Mouse (Mus musculus) intestine, embryonic 14.5 days (tissue): ENCODE measurements at regions not wholly inside any gene's neighbourhood (a gene's known extent, or its start where the extent isn't known, plus 50 kb on each side); places are given as distances from the start of the nearest gene placed in this dataset.

ENCODE experiments used
- ATAC-seq: fragments of 200-750 bp; cut with Nextera tagmentation; replicated peaks from 2 replicates; pipeline ENCODE4 v1.8.0; 2017; ENCODE audit warnings: low read depth, moderate number of reproducible peaks, moderate TSS enrichment, moderate library complexity; ENCODE audit not compliant: low FRiP score, low TSS enrichment
- DNase-seq: peaks from one replicate; pipeline ENCODE4 v3.0.0-alpha.2; 2018; ENCODE audit warnings: low spot score
- H3K27ac ChIP-seq: fragments of 300-500 bp; sonication (generic); 2 replicates; pipeline ENCODE4 v1.5.1; 2014; ENCODE audit warnings: low read depth, mild to moderate bottlenecking, control low read depth
- H3K27me3 ChIP-seq: fragments of 300-500 bp; sonication (generic); replicated peaks from 2 replicates; pipeline ENCODE4 v1.6.1; 2014; ENCODE audit warnings: low read length, control low read depth; ENCODE audit not compliant: control insufficient read depth, insufficient read depth
- H3K36me3 ChIP-seq: fragments of 300-500 bp; sonication (generic); 2 replicates; pipeline ENCODE4 v1.6.1; 2014; ENCODE audit warnings: low read length, control low read depth; ENCODE audit not compliant: control insufficient read depth, insufficient read depth
- H3K4me1 ChIP-seq: fragments of 300-500 bp; sonication (generic); replicated peaks from 2 replicates; pipeline ENCODE4 v1.6.1; 2014; ENCODE audit warnings: low read length, control low read depth, mixed read lengths; ENCODE audit not compliant: control insufficient read depth, insufficient read depth
- H3K4me2 ChIP-seq: fragments of 300-500 bp; sonication (generic); 2 replicates; pipeline ENCODE4 v1.6.1; 2014; ENCODE audit warnings: low read length
- H3K4me3 ChIP-seq: fragments of 300-500 bp; sonication (generic); 2 replicates; pipeline ENCODE4 v1.5.1; 2014; ENCODE audit warnings: low read depth, low read length, control low read depth, mixed read lengths
- H3K9ac ChIP-seq: fragments of 300-500 bp; sonication (generic); 2 replicates; pipeline ENCODE4 v1.6.1; 2014; ENCODE audit warnings: mild to moderate bottlenecking, low read length
- H3K9me3 ChIP-seq: fragments of 300-500 bp; sonication (generic); 2 replicates; pipeline ENCODE4 v1.6.1; 2016; ENCODE audit warnings: low read length, control low read depth; ENCODE audit not compliant: control insufficient read depth
- WGBS: fragments of 180-500 bp; shearing (Covaris S2); extraction: QIAGEN DNeasy Blood & Tissue Kit; methylation state at CpG from one replicate; pipeline ENCODE4 v1.1.7; 2014; 5-methylcytosine and 5-hydroxymethylcytosine counted together

DNA sequence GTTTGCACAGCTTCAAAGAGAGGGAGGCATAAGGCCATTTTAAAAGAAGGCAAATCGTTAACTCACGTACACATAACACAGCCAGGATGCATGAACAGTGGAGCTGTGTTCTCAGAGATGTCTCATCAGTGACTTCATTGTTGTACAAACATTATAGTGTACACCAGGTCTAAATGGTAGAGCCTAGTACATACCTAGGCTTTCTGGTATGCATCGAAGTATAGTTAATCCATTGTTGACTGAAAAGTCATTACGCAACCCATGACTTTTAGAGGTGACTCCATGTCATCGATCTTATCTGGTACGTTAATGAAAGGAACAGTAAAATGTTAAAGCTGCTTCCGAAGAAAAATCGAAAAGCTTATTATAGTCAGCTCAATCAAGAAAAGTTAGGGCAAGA, 198.7 kb downstream of the Snx19 start:
- no peaks in the 10 kb centered on the region for H3K9me3 ChIP-seq
- no peak overlapping the region for H3K4me3 ChIP-seq
- no peak for ATAC-seq
- H3K4me1 ChIP-seq = no peaks in the 10 kb centered on the region
- DNase-seq = no peak
- H3K9ac ChIP-seq = no peak overlapping the region
- H3K4me2 ChIP-seq = no peak overlapping the region
- H3K27ac ChIP-seq = no peak overlapping the region
- WGBS = 86% methylated on average over 8 of the region's 8 CpGs
- no peaks in the 10 kb centered on the region for H3K27me3 ChIP-seq
- H3K36me3 ChIP-seq = no peaks in the 10 kb centered on the region

DNA sequence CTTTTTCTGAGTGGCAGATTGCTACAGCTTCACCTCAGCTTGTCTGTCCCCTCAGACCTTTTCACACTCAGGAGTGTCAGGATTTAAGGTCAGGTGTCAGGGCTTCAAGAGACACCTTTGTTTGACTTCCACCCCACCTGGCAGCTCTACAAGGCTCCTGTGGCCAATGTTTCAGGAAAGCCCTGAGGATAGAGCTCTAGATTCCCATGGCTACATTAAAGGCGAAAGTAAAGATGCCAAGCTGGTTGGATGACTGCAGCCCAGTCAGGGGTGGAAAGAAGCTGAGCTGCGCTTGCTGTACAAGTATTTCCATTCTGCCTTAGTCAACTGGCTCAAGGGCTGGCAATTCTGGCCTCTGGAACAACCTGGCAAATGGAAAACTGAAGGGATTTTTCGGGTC, 198.2 kb downstream of the Snx19 start:
- Histone ChIP-seq H3K27me3 (no peaks in the 10 kb centered on the region), H3K9ac (no peak overlapping the region), H3K4me3 (no peak overlapping the region), H3K4me2 (no peak overlapping the region), H3K36me3 (no peaks in the 10 kb centered on the region), H3K27ac (no peak overlapping the region), H3K4me1 (no peaks in the 10 kb centered on the region), H3K9me3 (no peaks in the 10 kb centered on the region)
- WGBS = 84% methylated on average over 3 of the region's 3 CpGs
- ATAC-seq (no peak), DNase-seq (no peak)

DNA sequence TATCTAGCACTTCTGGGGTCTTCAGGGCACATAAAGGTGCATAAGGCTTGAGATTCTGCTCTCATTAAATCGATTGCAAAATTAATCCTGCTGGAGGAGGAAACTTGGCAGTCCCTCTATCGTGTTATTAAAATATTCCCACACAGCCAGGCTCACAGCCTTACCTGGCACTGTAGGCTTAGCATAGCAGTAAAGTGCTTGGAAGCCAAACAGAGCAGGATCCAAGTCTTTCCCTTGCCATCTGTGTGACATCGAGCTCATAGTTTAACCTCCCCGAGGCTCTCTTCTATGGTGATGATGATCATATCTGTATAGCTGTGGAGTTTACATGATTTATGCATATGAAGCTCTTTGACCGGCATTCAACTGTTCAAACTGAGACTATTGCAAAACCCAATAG, 197.6 kb downstream of the Snx19 start:
- Histone ChIP-seq H3K27me3 (no peaks in the 10 kb centered on the region), H3K27ac (no peak overlapping the region), H3K9me3 (no peaks in the 10 kb centered on the region), H3K36me3 (no peaks in the 10 kb centered on the region), H3K4me3 (no peak overlapping the region), H3K4me1 (no peaks in the 10 kb centered on the region), H3K9ac (no peak overlapping the region), H3K4me2 (no peak overlapping the region)
- DNase-seq (no peak), ATAC-seq (no peak)
- WGBS = 88% methylated on average over 5 of the region's 5 CpGs

DNA sequence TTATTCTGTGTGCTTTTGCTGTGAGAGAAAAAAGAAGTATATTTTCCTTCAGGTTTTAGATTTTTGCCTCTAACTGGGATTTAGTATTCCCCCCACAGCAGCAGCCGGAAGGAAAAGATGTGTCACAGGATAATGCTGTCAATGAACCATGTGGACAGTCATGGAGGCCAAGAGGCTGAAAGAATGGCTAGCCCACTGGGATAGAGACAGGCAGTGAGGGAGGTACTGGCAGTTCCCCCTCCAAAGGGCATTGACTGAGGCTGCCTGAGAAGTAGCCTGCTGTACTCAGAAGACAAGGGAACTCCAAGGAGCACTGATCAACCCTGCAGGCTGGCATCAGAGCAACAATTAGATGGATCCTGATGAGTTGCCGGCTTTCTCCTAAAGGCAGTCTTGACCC, 192.4 kb downstream of the Snx19 start:
- DNase-seq = no peak
- Histone ChIP-seq H3K27me3 (no peaks in the 10 kb centered on the region), H3K4me3 (no peak overlapping the region), H3K9ac (no peak overlapping the region), H3K4me2 (no peak overlapping the region), H3K4me1 (no peaks in the 10 kb centered on the region), H3K36me3 (no peaks in the 10 kb centered on the region), H3K9me3 (no peaks in the 10 kb centered on the region), H3K27ac (no peak overlapping the region)
- no peak for ATAC-seq
- 91% methylated on average over 2 of the region's 2 CpGs for WGBS

DNA sequence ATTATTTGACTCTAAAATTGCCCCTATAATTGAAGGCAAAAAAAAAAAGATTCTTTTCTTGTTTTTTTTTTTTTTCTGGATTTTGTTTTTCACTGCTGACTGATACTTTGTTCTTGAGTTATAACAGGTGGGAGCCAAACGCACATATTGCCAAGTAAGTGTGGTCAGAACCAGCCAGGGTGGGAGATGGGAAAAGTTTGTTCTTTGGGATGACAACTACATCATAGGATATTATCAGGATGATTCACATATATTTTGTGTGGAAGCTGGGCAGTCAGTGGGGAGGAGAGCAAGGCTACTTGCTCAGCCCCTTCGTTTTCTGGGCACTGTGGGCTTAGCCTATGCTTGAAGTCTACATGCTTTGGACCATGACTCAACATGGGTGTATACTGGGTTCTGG, 191.3 kb downstream of the Snx19 start:
- H3K36me3 ChIP-seq = no peaks in the 10 kb centered on the region
- no peaks in the 10 kb centered on the region for H3K4me1 ChIP-seq
- DNase-seq = no peak
- H3K27ac ChIP-seq = no peak overlapping the region
- H3K9me3 ChIP-seq = no peaks in the 10 kb centered on the region
- no peak overlapping the region for H3K9ac ChIP-seq
- H3K27me3 ChIP-seq = no peaks in the 10 kb centered on the region
- no peak overlapping the region for H3K4me2 ChIP-seq
- H3K4me3 ChIP-seq = no peak overlapping the region
- ATAC-seq = no peak
- WGBS = 85% methylated on average over 2 of the region's 2 CpGs

DNA sequence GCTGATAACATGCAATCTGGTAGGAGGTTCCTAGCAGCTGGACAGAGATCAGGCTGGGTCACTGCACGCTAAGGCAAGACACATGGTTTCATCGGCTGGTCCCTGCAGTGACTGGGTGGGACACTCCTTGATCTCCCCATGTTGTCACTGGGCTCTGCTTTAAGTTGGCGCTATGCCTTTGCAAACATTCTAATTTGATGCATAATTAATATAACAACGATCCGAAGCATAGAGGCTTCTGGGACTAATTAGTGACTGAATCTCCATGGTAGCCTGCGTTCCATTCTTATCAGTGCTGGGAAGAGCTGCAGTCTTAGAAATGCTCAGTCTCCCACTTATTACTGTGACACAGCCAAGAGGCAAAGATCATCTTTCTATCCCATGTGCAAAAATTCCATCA, 186.8 kb downstream of the Snx19 start:
- Histone ChIP-seq H3K4me3 (no peak overlapping the region), H3K9me3 (no peaks in the 10 kb centered on the region), H3K9ac (no peak overlapping the region), H3K4me2 (no peak overlapping the region), H3K27me3 (no peaks in the 10 kb centered on the region), H3K4me1 (0 out of 2 replicates have a peak, but pooled peaks cover 8% of the 10 kb centered on the region), H3K36me3 (no peaks in the 10 kb centered on the region), H3K27ac (no peak overlapping the region)
- ATAC-seq (no peak), DNase-seq (no peak)
- WGBS = 80% methylated on average over 6 of the region's 6 CpGs

DNA sequence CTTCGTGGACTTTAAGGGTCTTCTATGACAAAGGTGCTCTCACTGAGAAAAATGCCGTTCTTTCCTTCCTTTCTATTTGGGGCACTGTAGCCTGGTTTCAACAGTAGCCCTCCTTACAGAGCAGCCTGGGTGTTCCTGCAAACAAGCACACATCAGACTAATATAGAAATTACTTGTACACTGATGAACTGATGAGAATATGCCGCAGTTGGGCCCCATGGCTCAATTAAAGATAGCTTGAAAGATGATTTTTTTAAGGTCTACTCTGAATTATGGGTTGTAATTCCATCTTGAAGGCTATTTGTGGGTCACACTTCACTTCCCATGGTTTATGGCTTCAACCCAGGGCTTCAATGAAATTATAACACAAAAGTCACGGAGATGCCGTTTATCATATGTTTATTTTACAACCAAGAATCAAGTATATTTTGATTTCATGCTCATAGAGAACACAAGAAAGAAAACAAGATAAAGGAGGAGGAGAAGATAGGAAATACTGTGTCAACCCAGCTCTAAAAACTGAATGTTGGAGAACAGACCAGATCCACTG, 186.2 kb downstream of the Snx19 start:
- WGBS = 65% methylated on average over 5 of the region's 5 CpGs

DNA sequence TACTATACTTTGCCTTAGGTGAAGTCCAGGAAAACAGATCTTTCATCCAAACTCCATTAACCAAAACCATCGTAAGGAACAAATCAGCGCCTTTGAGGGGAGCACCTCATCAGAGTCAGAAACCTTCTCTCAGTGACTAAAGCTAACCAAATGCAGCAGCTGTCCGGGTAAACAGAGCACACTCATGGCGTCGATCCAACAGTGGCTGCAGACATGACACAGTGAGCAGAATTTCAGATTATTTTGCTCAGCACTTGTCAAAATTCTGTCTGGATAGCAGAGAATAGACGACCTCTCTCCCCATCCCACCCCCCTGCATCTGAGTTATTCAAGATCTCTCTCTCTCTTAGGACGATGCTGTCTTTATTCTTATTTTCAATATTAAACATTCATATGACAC, 183.4 kb downstream of the Snx19 start:
- H3K4me2 ChIP-seq = no peak overlapping the region
- ATAC-seq (no peak), DNase-seq (no peak)

More for the DNA sequence above, 186.2 kb downstream of the Snx19 start:
- Histone ChIP-seq H3K4me1 (0 out of 2 replicates have a peak, but pooled peaks cover 8% of the 10 kb centered on the region), H3K4me3 (no peak overlapping the region), H3K9ac (no peak overlapping the region), H3K9me3 (no peaks in the 10 kb centered on the region), H3K27me3 (no peaks in the 10 kb centered on the region), H3K27ac (no peak overlapping the region), H3K36me3 (no peaks in the 10 kb centered on the region), H3K4me2 (no peak overlapping the region)
- DNase-seq (no peak), ATAC-seq (no peak)

DNA sequence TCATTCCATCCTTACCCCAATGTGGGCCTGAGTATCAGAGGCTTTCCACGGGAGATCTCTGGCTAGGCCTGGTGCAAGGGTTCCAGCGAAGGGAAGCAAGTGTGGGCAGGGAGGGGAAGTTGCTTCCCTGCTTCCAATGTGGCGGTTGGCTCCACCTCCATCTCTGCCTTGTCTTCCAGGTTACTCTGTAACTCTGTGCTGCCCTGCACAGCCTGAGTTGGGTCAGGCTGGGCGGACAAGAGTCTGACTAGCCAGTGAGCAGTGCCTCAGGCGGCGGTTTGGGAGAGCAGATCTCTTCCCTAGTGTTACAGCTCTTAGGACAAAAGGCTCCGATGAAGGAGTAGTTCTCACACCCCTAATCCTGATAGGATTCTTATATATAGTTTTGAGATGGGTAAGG, 172.8 kb downstream of the Snx19 start:
- no peaks in the 10 kb centered on the region for H3K9me3 ChIP-seq
- no peaks in the 10 kb centered on the region for H3K27me3 ChIP-seq
- H3K27ac ChIP-seq = no peak overlapping the region
- WGBS = 78% methylated on average over 7 of the region's 7 CpGs
- H3K4me1 ChIP-seq = no peaks in the 10 kb centered on the region
- H3K9ac ChIP-seq = no peak overlapping the region
- H3K36me3 ChIP-seq = no peaks in the 10 kb centered on the region
- ATAC-seq = no peak
- no peak overlapping the region for H3K4me3 ChIP-seq
- DNase-seq = no peak
- H3K4me2 ChIP-seq = no peak overlapping the region

More for the DNA sequence above, 183.4 kb downstream of the Snx19 start:
- Histone ChIP-seq H3K4me1 (0 out of 2 replicates have a peak, but pooled peaks cover 8% of the 10 kb centered on the region), H3K9me3 (no peaks in the 10 kb centered on the region), H3K27me3 (no peaks in the 10 kb centered on the region), H3K36me3 (no peaks in the 10 kb centered on the region), H3K27ac (no peak overlapping the region), H3K9ac (no peak overlapping the region), H3K4me3 (no peak overlapping the region)
- 56% methylated on average over 7 of the region's 7 CpGs for WGBS
